Mouse (Mus musculus): ENCODE data around the gene Calhm1.

DNA sequence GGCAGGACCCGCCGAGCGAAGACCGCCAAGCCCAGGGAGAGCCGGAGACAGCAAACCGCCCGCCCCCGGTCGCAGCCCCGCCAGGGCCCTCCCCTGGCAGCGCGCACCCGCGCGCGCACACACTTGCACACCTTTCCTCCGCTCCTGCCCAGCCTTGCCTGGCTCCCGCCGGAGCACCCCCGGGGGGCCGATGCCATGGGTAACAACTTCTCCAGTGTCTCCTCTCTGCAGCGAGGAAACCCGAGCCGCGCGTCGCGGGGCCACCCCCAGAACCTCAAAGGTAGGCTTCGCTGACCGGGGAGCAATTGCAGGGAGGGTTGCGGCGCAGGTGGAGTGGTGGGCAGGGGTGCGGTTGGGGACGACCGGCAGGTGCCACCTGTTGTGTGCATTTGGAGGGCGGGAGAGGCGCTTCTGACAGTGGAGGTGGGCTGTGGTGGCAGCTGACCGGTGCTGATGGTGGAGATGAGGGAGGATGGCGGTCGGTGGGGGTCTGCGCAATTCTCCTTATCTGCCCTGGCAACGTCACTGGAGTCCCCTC lies 35.3 kb upstream of the Calhm1 start:
- peak; percentile 29; the same call in 1 of the 2 replicates for TF ChIP-seq POLR2A (IDR thresholded peaks at IDR 0.05; ENCODE audit: borderline replicate concordance, insufficient read depth, low read length)
- TF ChIP-seq CTCF (IDR thresholded peaks at IDR 0.05; ENCODE audit: borderline replicate concordance, insufficient read depth, low read depth, low read length), result no peak

Measured in cerebellum, adult 2 months (tissue).